22 mouse cellular contexts compared by ENCODE assay signal in genomic region chr1:84428331-84428730, GRCm38 (mm10).
"Had no signal": no experiment of that assay in that cellular context is flagged by ENCODE, and none has a peak within 500 bp of the region (broad histone marks: within the 10 kb centered on the region; RNA-seq: fewer than 3 reads in every experiment).

No protein-coding gene starts in this region.

- ATAC-seq: liver, embryonic 12.5 days had no signal

- H3K4me3 ChIP-seq: kidney, embryonic 15.5 days; left cerebral cortex, adult 2 months; limb, embryonic 10.5 days; limb, embryonic 13.5 days; liver, embryonic 12.5 days; liver, embryonic 15.5 days; lung, embryonic 15.5 days; neural tube, embryonic 12.5 days; neural tube, embryonic 15.5 days had no signal

- H3K4me2 ChIP-seq: kidney, embryonic 15.5 days; limb, embryonic 13.5 days; liver, embryonic 12.5 days; liver, embryonic 15.5 days; lung, embryonic 15.5 days; midbrain, embryonic 11.5 days; neural tube, embryonic 12.5 days; neural tube, embryonic 15.5 days had no signal

- H3K27ac ChIP-seq: kidney, embryonic 15.5 days; left cerebral cortex, adult 2 months; limb, embryonic 10.5 days; limb, embryonic 13.5 days; liver, embryonic 12.5 days; liver, embryonic 15.5 days; lung, embryonic 15.5 days; neural tube, embryonic 12.5 days; neural tube, embryonic 15.5 days; stomach, postnatal 0 days had no signal

- H3K36me3 ChIP-seq: kidney, embryonic 15.5 days; limb, embryonic 10.5 days; limb, embryonic 13.5 days; liver, embryonic 12.5 days; liver, embryonic 15.5 days; lung, embryonic 15.5 days; neural tube, embryonic 12.5 days had no signal

- H3K4me1 ChIP-seq: kidney, embryonic 15.5 days; limb, embryonic 10.5 days; limb, embryonic 13.5 days; liver, embryonic 12.5 days; liver, embryonic 15.5 days; lung, embryonic 15.5 days; neural tube, embryonic 12.5 days; neural tube, embryonic 15.5 days had no signal

- DNase-seq: kidney, postnatal 10 days; kidney, postnatal 36 days; liver; lung, adult 18-20 months; lung, postnatal 10 days; lung, postnatal 36 days; midbrain, embryonic 14.5 days; right cerebral cortex, postnatal 4 days; thymus, adult 2 months; thymus, postnatal 14 days; thymus, postnatal 4 days had no signal

- H3K27me3 ChIP-seq: kidney, embryonic 15.5 days; limb, embryonic 13.5 days; liver, embryonic 12.5 days; liver, embryonic 15.5 days; lung, embryonic 15.5 days; neural tube, embryonic 12.5 days; neural tube, embryonic 15.5 days had no signal

- H3K9ac ChIP-seq: kidney, embryonic 15.5 days; limb, embryonic 13.5 days; liver, embryonic 12.5 days; liver, embryonic 15.5 days; lung, embryonic 15.5 days; neural tube, embryonic 12.5 days; neural tube, embryonic 15.5 days had no signal

- H3K9me3 ChIP-seq: kidney, embryonic 15.5 days; limb, embryonic 10.5 days; limb, embryonic 13.5 days; liver, embryonic 12.5 days; liver, embryonic 15.5 days; lung, embryonic 15.5 days; neural tube, embryonic 12.5 days; neural tube, embryonic 15.5 days had no signal
